Mouse (Mus musculus) stomach, postnatal 0 days (tissue): Measurements from ENCODE around the gene Dlgap5.

Experiments
- CTCF ChIP-seq: IDR thresholded peaks from 2 replicates; pipeline ENCODE4 v1.5.1; 2016; ENCODE audit warnings: antibody characterized with exemption, low read depth, mild to moderate bottlenecking, moderate library complexity
- EP300 ChIP-seq: optimal IDR thresholded peaks from 2 replicates; pipeline ENCODE3; 2016; ENCODE audit warnings: antibody characterized with exemption

GRCm38 (mm10) chr14:47419034-47419625 lies 923 bp upstream of the Dlgap5 start:
- no peak for TF ChIP-seq EP300
- TF ChIP-seq CTCF = no peak
